Mouse (Mus musculus): Measurements from ENCODE around the gene Slc6a1.
A peak's percentile ranks its signal among the peaks of the same experiment; 100 is the strongest.

The Slc6a1 gene

DNA sequence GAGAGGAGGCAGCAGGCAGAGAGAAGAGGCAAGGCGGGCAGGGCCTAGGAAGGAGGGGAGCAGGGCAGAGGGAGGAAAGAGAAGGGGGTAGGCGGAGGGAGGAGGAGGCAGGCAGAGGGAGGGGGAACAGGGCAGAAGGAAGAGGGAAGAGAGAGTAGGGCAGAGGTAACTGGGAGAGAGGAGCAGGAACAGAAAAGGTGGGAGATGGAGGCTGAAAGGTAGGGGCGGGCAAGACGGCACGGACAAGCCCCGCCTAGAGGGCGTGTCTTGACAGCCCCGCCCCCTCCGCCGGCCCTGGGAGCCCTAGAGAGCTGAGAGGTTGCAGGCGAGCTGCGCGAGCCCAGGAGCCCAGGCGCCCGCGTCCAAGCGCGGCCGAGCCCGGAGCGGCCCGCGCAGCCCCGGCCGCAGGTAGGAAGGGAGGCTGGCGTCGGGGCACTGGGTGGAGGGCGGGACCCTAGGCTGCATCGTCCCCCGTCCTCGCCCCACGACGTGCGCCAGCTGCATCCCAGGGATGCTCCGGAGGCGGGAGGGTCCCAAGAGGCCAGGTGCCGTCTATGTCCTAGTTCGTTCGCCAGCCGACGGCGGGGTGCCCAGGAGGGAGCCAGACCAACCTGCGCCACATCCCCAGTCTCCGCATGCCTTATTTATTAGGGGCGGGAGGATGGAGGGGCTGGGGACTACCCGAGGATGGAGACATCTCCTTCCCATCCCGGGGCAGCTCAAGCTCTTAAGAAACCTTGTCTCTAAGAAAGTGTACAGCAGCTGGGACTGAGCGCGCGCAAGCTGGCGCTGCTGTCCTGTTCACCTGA is at the start of gene Slc6a1:
TSS of gene Slc6a1 (plus strand) at position 167 of the 809 bp plus-strand sequence.
- no peak for DNase-seq (ENCODE audit: low spot score in 2 of 2)

GRCm38 (mm10) chr6:114238892-114239644 is 43.4 kb upstream of the Slc6a1 start:
- DNase-seq (ENCODE audit: low spot score in 2 of 2): no peak

DNA sequence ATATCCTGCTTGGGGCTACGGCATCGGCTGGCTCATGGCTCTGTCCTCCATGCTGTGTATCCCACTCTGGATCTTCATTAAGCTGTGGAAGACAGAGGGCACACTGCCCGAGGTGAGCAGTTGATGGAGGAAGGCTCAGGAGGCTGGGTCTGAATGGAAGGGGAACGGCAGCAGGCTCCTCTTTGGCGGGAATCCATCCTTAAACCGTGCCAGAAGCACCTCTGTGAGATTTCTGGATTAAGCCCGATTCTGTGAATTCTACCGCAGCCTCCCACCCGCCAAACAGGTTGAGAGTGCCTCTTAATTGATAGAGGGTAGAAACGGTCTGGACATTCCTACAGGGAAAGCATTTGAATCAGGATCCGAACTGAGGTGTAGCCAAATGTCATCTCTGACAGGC is 36.8 kb upstream of the Slc6a1 start:
- no peak for DNase-seq (ENCODE audit: low spot score in 2 of 2)

DNA sequence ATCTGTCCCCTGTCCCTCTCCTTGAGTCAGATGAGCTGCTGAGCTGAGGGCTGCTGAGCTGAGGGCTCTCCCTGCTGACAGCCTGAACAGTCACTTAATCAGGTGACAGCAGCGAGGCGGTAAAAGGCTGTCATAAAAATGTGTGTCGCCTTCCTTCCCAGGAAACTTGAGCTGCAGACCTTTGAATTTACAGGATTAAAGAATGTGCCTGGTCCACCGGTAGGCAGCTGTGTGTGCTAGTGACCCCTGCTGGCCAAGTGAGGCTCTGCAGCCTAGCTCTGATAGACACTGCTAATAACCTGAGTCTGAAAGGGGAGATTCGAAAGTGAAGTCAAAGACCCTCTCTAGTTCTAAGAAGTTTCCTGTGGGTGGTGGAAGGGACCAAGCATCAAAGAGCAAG is 32.1 kb upstream of the Slc6a1 start:
- peak in 1 of 2 experiments; percentile 42 for DNase-seq (ENCODE audit: low spot score in 2 of 2)

GRCm38 (mm10) chr6:114254927-114255326 is 27.5 kb upstream of the Slc6a1 start:
- no peak for DNase-seq (ENCODE audit: low spot score in 2 of 2)

DNA sequence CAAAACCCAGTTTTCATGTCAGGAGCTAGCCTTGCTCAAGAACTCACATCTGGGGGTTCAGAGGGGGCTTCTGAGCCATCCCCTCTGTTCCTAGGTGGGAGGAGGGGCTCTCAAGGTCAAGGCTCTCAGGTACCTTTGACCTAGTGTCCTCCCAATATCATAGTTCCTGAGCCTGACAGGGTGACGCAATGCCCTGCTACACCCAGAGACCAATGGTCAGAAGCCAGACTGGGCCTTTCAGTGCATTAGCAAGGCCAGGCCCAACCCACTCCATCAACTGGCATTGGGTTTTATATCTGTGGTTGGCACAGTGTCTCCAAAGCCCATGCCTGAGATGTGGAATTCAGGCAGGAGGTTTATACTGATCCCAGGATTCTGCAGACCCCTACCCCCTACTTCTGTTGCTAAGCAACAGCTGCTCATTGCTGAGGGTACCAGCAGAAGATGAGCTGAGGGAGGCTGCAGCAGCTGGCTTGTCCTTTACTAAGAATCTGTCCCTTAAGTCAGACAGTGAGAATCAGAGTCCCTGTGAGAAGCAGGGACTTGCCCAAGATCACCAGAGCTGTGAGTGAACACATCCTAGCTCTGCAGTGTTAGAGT is 24.6 kb upstream of the Slc6a1 start:
- no peak for DNase-seq (ENCODE audit: low spot score in 2 of 2)

GRCm38 (mm10) chr6:114258661-114259193 is 23.7 kb upstream of the Slc6a1 start:
- no peak for DNase-seq (ENCODE audit: low spot score in 2 of 2)

- DNase-seq (ENCODE audit: low spot score in 2 of 2): no peak
These were observed 20.8 kb upstream of the Slc6a1 start for GRCm38 (mm10) chr6:114261609-114262008.

- no peak for DNase-seq (ENCODE audit: low spot score in 2 of 2)
These were observed 18.4 kb upstream of the Slc6a1 start for GRCm38 (mm10) chr6:114264010-114264409.

- no peak for DNase-seq (ENCODE audit: low spot score in 2 of 2)
These were observed 18.0 kb upstream of the Slc6a1 start for GRCm38 (mm10) chr6:114264426-114264825.

- DNase-seq (ENCODE audit: low spot score in 2 of 2): no peak
These were observed 16.2 kb upstream of the Slc6a1 start for GRCm38 (mm10) chr6:114266273-114266672.

GRCm38 (mm10) chr6:114267979-114268378 is 14.5 kb upstream of the Slc6a1 start:
- DNase-seq (ENCODE audit: low spot score in 2 of 2): no peak

DNA sequence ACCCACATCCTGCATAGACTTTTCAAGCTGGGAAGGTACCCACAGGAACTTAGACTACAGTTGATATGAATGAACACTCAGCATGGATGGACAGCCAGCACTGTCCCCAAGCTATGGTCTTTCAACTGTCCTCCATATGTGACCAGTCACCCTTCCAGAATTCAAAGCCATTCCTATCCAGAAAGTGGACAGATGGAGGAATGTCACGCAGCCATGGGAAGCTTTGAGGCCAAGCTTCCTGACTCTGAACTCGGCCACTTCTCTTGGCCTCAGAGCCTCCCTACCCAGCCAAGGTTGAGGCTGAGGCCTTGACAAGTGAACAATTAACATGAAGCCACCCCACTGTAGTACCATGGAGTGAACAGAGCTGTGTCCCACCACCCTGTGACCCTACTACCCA is 12.8 kb upstream of the Slc6a1 start:
- no peak for DNase-seq (ENCODE audit: low spot score in 2 of 2)

- DNase-seq (ENCODE audit: low spot score in 2 of 2): no peak
These were observed 11.6 kb upstream of the Slc6a1 start for GRCm38 (mm10) chr6:114270799-114271198.

GRCm38 (mm10) chr6:114272279-114272678 is 10.2 kb upstream of the Slc6a1 start:
- DNase-seq (ENCODE audit: low spot score in 2 of 2): no peak

DNA sequence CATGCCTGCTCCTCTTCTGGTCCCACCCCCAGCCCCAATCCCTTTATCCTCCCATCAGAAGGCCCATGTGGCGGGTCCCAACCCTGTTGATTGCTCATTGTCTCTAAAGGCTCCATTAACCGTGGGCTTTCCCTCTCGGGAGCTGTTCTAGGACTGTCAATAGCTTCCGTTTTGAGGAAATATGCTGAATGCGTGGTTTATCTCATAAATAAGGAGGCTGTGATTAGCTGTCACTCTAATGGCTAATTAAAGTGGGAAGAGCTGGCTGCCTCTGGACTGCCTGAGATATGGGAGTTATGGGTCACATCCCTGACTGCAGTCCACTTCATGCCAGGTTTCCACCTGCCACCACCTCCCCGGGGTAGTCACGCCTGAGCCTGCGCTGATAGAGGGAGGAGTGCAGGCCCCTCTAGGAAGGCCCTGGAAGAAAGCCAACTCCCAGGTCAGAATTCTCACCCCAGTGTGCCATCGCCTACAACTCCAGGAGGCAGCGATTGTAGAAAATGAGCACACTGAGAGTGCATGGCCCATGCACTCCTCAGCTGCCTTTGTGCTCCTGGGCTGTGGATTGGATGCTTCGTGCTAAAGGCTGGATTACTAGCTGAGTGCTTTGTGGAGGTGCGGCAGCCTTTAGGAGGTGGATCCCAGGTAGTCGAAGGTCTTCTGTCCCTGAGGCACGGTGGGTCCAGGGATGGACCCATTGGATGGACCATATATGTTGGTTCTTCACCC is 8.3 kb upstream of the Slc6a1 start:
- DNase-seq (ENCODE audit: low spot score in 2 of 2): no peak

GRCm38 (mm10) chr6:114275800-114276199 is 6.6 kb upstream of the Slc6a1 start:
- no peak for DNase-seq (ENCODE audit: low spot score in 2 of 2)

- DNase-seq (ENCODE audit: low spot score in 2 of 2): no peak
These were observed 889 bp downstream of the Slc6a1 start for GRCm38 (mm10) chr6:114283278-114283770.

- DNase-seq (ENCODE audit: low spot score in 2 of 2): no peak
These were observed 1.7 kb downstream of the Slc6a1 start for GRCm38 (mm10) chr6:114283927-114284703.

DNA sequence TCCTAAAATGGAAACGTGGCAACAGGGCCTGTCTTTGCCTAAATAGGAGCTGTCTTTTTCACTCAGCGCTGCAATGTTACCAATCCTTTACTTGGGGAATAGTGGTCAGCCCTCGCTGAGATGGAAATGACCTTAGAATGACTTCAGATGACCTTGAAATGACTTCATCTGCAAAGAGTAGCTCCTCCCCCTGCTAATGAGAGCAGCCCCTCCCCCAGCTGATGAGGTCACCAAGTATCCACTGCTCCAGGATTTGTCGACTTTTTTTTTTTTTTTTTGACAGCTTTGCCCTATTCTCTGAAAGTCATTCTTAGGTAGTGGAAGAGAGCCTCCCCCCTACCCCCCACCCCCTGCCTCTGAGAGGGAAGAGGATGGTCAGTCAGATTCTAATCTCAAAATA is 3.0 kb downstream of the Slc6a1 start:
- no peak for DNase-seq (ENCODE audit: low spot score in 2 of 2)

- DNase-seq (ENCODE audit: low spot score in 2 of 2): no peak
These were observed 6.7 kb downstream of the Slc6a1 start for GRCm38 (mm10) chr6:114289106-114289505.
